Comparison of ENCODE assay signal across 18 mouse cellular contexts in the genomic region with DNA sequence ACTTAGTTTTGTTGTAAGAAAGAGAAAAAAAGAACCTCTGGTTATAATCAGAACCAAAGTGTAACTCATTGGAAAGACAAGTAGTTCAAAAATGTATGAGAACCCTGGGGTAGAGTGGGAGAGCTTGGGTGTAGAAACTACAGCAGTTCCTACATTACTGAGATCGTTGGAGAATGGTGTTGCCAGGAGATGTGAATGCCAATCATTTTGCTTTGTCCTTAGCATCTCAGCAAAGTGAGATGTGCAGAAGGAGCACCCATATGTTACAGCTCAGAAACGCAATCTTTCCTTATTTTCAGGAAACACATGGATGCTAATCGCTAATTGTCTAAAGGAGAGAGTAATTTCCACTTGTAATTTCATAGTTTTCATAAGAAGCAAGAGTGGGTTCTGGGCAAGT.
DNase-seq lines count a peak whose midpoint lies in the region; ATAC-seq and TF ChIP-seq lines count a peak whose summit lies in the region.
"Had no signal": no experiment of that assay in that cellular context is flagged by ENCODE, and none has a peak within 500 bp of the region (broad histone marks: within the 10 kb centered on the region; RNA-seq: fewer than 3 reads in every experiment).

No protein-coding gene starts in this region.

- WGBS in hindbrain, embryonic 15.5 days, result 52% methylated on average over 3 of the region's 3 CpGs
- WGBS in hindbrain, embryonic 11.5 days, result 83% methylated on average over 3 of the region's 3 CpGs
- WGBS in midbrain, postnatal 0 days, result 68% methylated on average over 3 of the region's 3 CpGs
- WGBS in midbrain, embryonic 15.5 days, result 72% methylated on average over 3 of the region's 3 CpGs
- WGBS in forebrain, embryonic 15.5 days, result 46% methylated on average over 3 of the region's 3 CpGs
- WGBS in lung, postnatal 0 days, result 56% methylated on average over 3 of the region's 3 CpGs

- intact Hi-C loops in left cerebral cortex, postnatal 36 days (cut with DNase I), result loop anchor here (5.0 kb wide), 1 partner anchor 785 kb away; a partner anchor contains a TSS

- no peak for DNase-seq in hindbrain, embryonic 11.5 days (ENCODE audit: low spot score)
- DNase-seq in midbrain, postnatal 0 days (ENCODE audit: low spot score), result peak; percentile 27
- peak; percentile 6 to 11 for DNase-seq in left cerebral cortex, postnatal 36 days (ENCODE audit: low spot score in 2 of 2)
- no peak for DNase-seq in lung, postnatal 0 days (ENCODE audit: low spot score)
- DNase-seq in spleen, postnatal 36 days (ENCODE audit: low spot score in 2 of 2), result no peak
- DNase-seq: adrenal gland, postnatal 14 days; gastrocnemius, postnatal 36 days; heart, postnatal 10 days; thymus, postnatal 14 days had no signal

- TF ChIP-seq EP300 in lung, postnatal 0 days (IDR thresholded peaks at IDR 0.05), result no peak

- H3K4me3 ChIP-seq in hindbrain, embryonic 15.5 days, result no peak overlapping the region
- no peak overlapping the region for H3K4me3 ChIP-seq in hindbrain, embryonic 11.5 days (ENCODE audit: low read depth, low read length)
- H3K4me3 ChIP-seq in midbrain, postnatal 0 days (ENCODE audit: low read depth, low read length), result no peak overlapping the region
- no peak overlapping the region for H3K4me3 ChIP-seq in midbrain, embryonic 15.5 days
- H3K4me3 ChIP-seq in forebrain, embryonic 15.5 days, result no peak overlapping the region
- H3K4me3 ChIP-seq in lung, postnatal 0 days (ENCODE audit: low read depth, low read length), result no peak overlapping the region
- H3K4me3 ChIP-seq: heart, embryonic 10.5 days; kidney, embryonic 15.5 days; liver, embryonic 15.5 days; neural tube, embryonic 12.5 days had no signal

- H3K9me3 ChIP-seq in hindbrain, embryonic 15.5 days, result no peaks in the 10 kb centered on the region
- no peaks in the 10 kb centered on the region for H3K9me3 ChIP-seq in hindbrain, embryonic 11.5 days (ENCODE audit: control insufficient read depth, low read length)
- no peaks in the 10 kb centered on the region for H3K9me3 ChIP-seq in midbrain, postnatal 0 days (ENCODE audit: low read length)
- H3K9me3 ChIP-seq in midbrain, embryonic 15.5 days, result no peaks in the 10 kb centered on the region
- H3K9me3 ChIP-seq in forebrain, embryonic 15.5 days, result no peaks in the 10 kb centered on the region
- H3K9me3 ChIP-seq in lung, postnatal 0 days (ENCODE audit: low read length), result no peaks in the 10 kb centered on the region
- H3K9me3 ChIP-seq: heart, embryonic 10.5 days; kidney, embryonic 15.5 days; liver, embryonic 15.5 days; neural tube, embryonic 12.5 days had no signal

- no peak for TF ChIP-seq CTCF in midbrain, postnatal 0 days (IDR thresholded peaks at IDR 0.05)
- TF ChIP-seq CTCF in lung, postnatal 0 days (IDR thresholded peaks at IDR 0.05), result no peak

- H3K27ac ChIP-seq in hindbrain, embryonic 15.5 days (replicated peaks), result peak overlapping the region; percentile 30; the same call in 1 of the 2 replicates
- H3K27ac ChIP-seq in hindbrain, embryonic 11.5 days (ENCODE audit: low read depth, low read length), result no peak overlapping the region
- H3K27ac ChIP-seq in midbrain, postnatal 0 days (ENCODE audit: low read depth, low read length), result no peak overlapping the region
- H3K27ac ChIP-seq in midbrain, embryonic 15.5 days, result no peak overlapping the region
- H3K27ac ChIP-seq in forebrain, embryonic 15.5 days (replicated peaks), result peak overlapping the region; percentile 76
- no peak overlapping the region for H3K27ac ChIP-seq in lung, postnatal 0 days (ENCODE audit: low read length)
- H3K27ac ChIP-seq: heart, embryonic 10.5 days; kidney, embryonic 15.5 days; liver, embryonic 15.5 days; neural tube, embryonic 12.5 days had no signal

- no peak for ATAC-seq in hindbrain, embryonic 15.5 days (ENCODE audit: low FRiP score, low read depth)
- no peak for ATAC-seq in hindbrain, embryonic 11.5 days (ENCODE audit: low FRiP score)
- ATAC-seq in midbrain, postnatal 0 days (ENCODE audit: low FRiP score), result no peak
- no peak for ATAC-seq in midbrain, embryonic 15.5 days (replicated peaks)
- peak; percentile 93 for ATAC-seq in forebrain, embryonic 15.5 days (replicated peaks)
- ATAC-seq in lung, postnatal 0 days, result no peak
- ATAC-seq: intestine, embryonic 16.5 days had no signal

- peaks cover 4% of the 10 kb centered on the region; the same call in 1 of the 2 replicates for H3K4me1 ChIP-seq in hindbrain, embryonic 15.5 days (replicated peaks)
- H3K4me1 ChIP-seq in hindbrain, embryonic 11.5 days (replicated peaks; ENCODE audit: control insufficient read depth, insufficient read depth, low read length), result no peaks in the 10 kb centered on the region
- H3K4me1 ChIP-seq in midbrain, postnatal 0 days (ENCODE audit: insufficient read depth, low read length), result no peaks in the 10 kb centered on the region
- no peaks in the 10 kb centered on the region for H3K4me1 ChIP-seq in midbrain, embryonic 15.5 days
- peaks cover 10% of the 10 kb centered on the region for H3K4me1 ChIP-seq in forebrain, embryonic 15.5 days
- H3K4me1 ChIP-seq in lung, postnatal 0 days (ENCODE audit: insufficient read depth, low read depth, low read length), result no peaks in the 10 kb centered on the region
- H3K4me1 ChIP-seq: kidney, embryonic 15.5 days; liver, embryonic 15.5 days; neural tube, embryonic 12.5 days had no signal

- H3K27me3 ChIP-seq in hindbrain, embryonic 15.5 days, result no peaks in the 10 kb centered on the region
- H3K27me3 ChIP-seq in hindbrain, embryonic 11.5 days (ENCODE audit: control insufficient read depth, insufficient read depth, low read length), result no peaks in the 10 kb centered on the region
- H3K27me3 ChIP-seq in midbrain, postnatal 0 days (ENCODE audit: insufficient read depth, low read length), result no peaks in the 10 kb centered on the region
- H3K27me3 ChIP-seq in midbrain, embryonic 15.5 days (replicated peaks), result no peaks in the 10 kb centered on the region
- no peaks in the 10 kb centered on the region for H3K27me3 ChIP-seq in forebrain, embryonic 15.5 days
- no peaks in the 10 kb centered on the region for H3K27me3 ChIP-seq in lung, postnatal 0 days (replicated peaks; ENCODE audit: insufficient read depth, low read length)
- H3K27me3 ChIP-seq: kidney, embryonic 15.5 days; liver, embryonic 15.5 days; neural tube, embryonic 12.5 days had no signal

- no peaks in the 10 kb centered on the region for H3K36me3 ChIP-seq in hindbrain, embryonic 15.5 days
- no peaks in the 10 kb centered on the region for H3K36me3 ChIP-seq in hindbrain, embryonic 11.5 days (ENCODE audit: control insufficient read depth, insufficient read depth, low read length)
- H3K36me3 ChIP-seq in midbrain, postnatal 0 days (ENCODE audit: insufficient read depth, low read length), result no peaks in the 10 kb centered on the region
- H3K36me3 ChIP-seq in midbrain, embryonic 15.5 days (replicated peaks), result no peaks in the 10 kb centered on the region
- H3K36me3 ChIP-seq in forebrain, embryonic 15.5 days, result no peaks in the 10 kb centered on the region
- H3K36me3 ChIP-seq in lung, postnatal 0 days (ENCODE audit: insufficient read depth, low read length), result no peaks in the 10 kb centered on the region
- H3K36me3 ChIP-seq: heart, embryonic 10.5 days; kidney, embryonic 15.5 days; liver, embryonic 15.5 days; neural tube, embryonic 12.5 days had no signal

- no peak overlapping the region for H3K4me2 ChIP-seq in hindbrain, embryonic 15.5 days
- H3K4me2 ChIP-seq in hindbrain, embryonic 11.5 days (replicated peaks; ENCODE audit: low read depth, low read length), result no peak overlapping the region
- no peak overlapping the region for H3K4me2 ChIP-seq in midbrain, postnatal 0 days (ENCODE audit: low read depth, low read length, poor library complexity, severe bottlenecking)
- no peak overlapping the region for H3K4me2 ChIP-seq in midbrain, embryonic 15.5 days
- no peak overlapping the region for H3K4me2 ChIP-seq in forebrain, embryonic 15.5 days (replicated peaks)
- no peak overlapping the region for H3K4me2 ChIP-seq in lung, postnatal 0 days (replicated peaks; ENCODE audit: low read depth, low read length)
- H3K4me2 ChIP-seq: hindbrain, embryonic 14.5 days; kidney, embryonic 15.5 days; liver, embryonic 15.5 days; neural tube, embryonic 12.5 days had no signal

- no peak overlapping the region for H3K9ac ChIP-seq in hindbrain, embryonic 15.5 days
- no peak overlapping the region for H3K9ac ChIP-seq in hindbrain, embryonic 11.5 days (ENCODE audit: low read depth, low read length)
- no peak overlapping the region for H3K9ac ChIP-seq in midbrain, postnatal 0 days (replicated peaks; ENCODE audit: low read length, poor library complexity, severe bottlenecking)
- H3K9ac ChIP-seq in midbrain, embryonic 15.5 days, result no peak overlapping the region
- no peak overlapping the region for H3K9ac ChIP-seq in forebrain, embryonic 15.5 days (replicated peaks)
- H3K9ac ChIP-seq in lung, postnatal 0 days (replicated peaks; ENCODE audit: low read depth), result no peak overlapping the region
- H3K9ac ChIP-seq: hindbrain, embryonic 14.5 days; kidney, embryonic 15.5 days; liver, embryonic 15.5 days; neural tube, embryonic 12.5 days had no signal

Comparison
In these comparisons a context has a peak if more than half of its experiments do, and no peak if none do; other contexts are left out.
1. H3K27ac ChIP-seq: peak in hindbrain, embryonic 15.5 days (single experiment) and forebrain, embryonic 15.5 days (single experiment); none in hindbrain, embryonic 11.5 days (single experiment), midbrain, postnatal 0 days (single experiment), midbrain, embryonic 15.5 days (single experiment) and lung, postnatal 0 days (single experiment).
2. DNase-seq: peak in midbrain, postnatal 0 days (single experiment) and left cerebral cortex, postnatal 36 days (2 of 2); none in hindbrain, embryonic 11.5 days (single experiment), lung, postnatal 0 days (single experiment) and spleen, postnatal 36 days (0 of 2).